Mouse (Mus musculus): ENCODE measurements at regions not wholly inside any gene's neighbourhood (a gene's known extent, or its start where the extent isn't known, plus 50 kb on each side); places are given as distances from the start of the nearest gene placed in this dataset.
"Not testable (repeated sequence)": the region's sequence is repeated elsewhere in the genome, so short reads cannot be mapped to it uniquely, and the experiment has no call there.

DNA sequence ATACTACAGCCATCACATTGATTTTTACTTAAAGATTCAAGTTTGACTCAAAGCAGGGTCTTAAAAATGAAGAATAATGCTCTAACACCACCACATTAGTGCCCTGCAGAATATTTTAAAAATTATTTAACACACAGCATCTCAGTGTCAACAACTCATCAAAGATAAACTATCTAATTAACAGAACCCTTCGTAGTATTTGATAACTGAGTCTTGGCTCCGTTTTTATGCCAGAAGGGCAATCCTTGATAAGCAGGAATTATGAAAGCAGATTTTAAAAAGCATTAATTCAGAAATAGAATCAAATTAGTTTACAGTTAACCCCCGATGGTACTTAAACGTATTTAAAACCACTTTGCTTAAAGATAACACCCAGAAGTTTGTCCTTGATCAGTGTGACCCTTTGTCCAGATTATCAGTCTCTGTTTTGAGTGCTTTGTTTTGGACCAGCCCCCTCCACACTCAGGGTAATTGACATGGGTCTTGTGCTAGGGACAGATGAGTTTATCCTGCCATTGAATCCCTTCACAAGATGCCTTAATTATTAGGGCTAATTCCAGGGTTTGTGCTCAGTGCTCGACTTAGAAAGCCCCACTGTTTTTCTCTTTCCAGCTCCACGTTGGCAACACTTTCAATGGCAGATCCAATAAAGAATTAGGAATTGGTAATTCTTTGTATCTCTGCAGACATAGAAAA lies 69.4 kb upstream of the Dph6 start:
- Histone ChIP-seq H3K4me2 (ENCODE audit: low read length) (no peak overlapping the region), H3K27me3 (ENCODE audit: control insufficient read depth, insufficient read depth, low read depth, low read length) (no peaks in the 10 kb centered on the region), H3K4me3 (ENCODE audit: low read depth, low read length) (no peak overlapping the region), H3K4me1 (ENCODE audit: control insufficient read depth, insufficient read depth, low read length) (no peaks in the 10 kb centered on the region), H3K27ac (ENCODE audit: low read length) (no peak overlapping the region), H3K36me3 (ENCODE audit: control insufficient read depth, insufficient read depth, low read length) (no peaks in the 10 kb centered on the region), H3K9ac (ENCODE audit: low read depth, low read length) (no peak overlapping the region), H3K9me3 (replicated peaks; ENCODE audit: control insufficient read depth, low read length, poor library complexity, severe bottlenecking) (no peaks in the 10 kb centered on the region)
- WGBS: 47% methylated on average over 6 of the region's 6 CpGs
- ATAC-seq: no peak

DNA sequence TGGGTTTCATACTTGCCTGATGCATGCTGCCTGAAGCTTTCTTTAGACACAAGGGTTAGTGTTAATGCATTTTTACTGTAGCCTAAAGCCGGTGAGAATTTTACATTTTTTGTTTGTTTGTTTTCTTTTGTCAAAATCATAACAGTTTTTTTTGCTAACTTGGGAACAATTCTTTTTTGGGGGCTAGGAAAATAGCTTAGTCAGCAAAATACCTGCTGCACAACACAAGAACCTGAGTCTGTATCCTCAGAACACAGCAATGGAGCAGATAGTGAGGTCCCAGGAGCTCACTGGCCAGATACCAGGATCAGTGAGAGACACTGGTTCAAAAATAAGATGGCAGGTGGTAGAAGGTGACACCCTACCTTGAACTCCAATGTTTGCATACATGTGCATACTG lies 72.4 kb upstream of the Dph6 start:
- Histone ChIP-seq H3K4me2 (ENCODE audit: low read length) (no peak overlapping the region), H3K4me1 (ENCODE audit: control insufficient read depth, insufficient read depth, low read length) (no peaks in the 10 kb centered on the region), H3K27ac (ENCODE audit: low read length) (no peak overlapping the region), H3K9me3 (replicated peaks; ENCODE audit: control insufficient read depth, low read length, poor library complexity, severe bottlenecking) (no peaks in the 10 kb centered on the region), H3K27me3 (ENCODE audit: control insufficient read depth, insufficient read depth, low read depth, low read length) (no peaks in the 10 kb centered on the region), H3K4me3 (ENCODE audit: low read depth, low read length) (no peak overlapping the region), H3K9ac (ENCODE audit: low read depth, low read length) (no peak overlapping the region), H3K36me3 (ENCODE audit: control insufficient read depth, insufficient read depth, low read length) (no peaks in the 10 kb centered on the region)
- WGBS: 97% methylated on average over 1 of the region's 1 CpGs
- ATAC-seq: no peak

DNA sequence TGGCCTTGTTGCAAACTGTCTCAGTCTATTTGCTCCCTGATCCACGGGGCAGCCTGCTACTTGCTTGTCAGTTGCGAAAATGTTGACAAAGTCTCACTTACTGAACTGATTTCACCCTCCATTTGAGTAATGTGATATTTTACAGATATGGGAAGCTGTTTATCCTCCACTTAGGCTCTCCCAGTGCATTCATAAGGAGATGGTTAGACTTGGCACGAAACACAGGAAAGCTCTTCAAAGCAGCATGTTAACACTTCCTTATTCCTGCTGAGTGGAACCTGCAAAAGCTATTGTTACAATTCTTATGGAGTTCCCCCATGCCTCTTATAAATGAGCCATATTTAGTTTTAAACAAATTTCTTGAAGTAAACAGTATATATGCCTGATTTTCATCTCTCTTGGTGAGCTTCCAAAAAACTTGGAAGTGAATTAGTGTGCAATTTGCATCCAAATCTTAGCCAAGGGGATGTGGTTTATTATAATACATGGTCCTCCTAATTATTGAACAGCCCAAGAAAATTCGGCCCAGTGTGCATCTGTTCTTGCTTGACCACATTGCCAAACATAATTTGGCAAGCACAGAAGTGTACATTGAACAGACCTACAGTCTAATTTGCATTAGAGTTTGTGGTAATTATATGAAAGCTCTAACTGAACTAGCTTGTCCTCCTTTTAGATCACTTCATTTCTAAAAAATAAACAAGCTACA lies 80.3 kb upstream of the Dph6 start:
- 70% methylated on average over 4 of the region's 4 CpGs for WGBS
- Histone ChIP-seq H3K27me3 (ENCODE audit: control insufficient read depth, insufficient read depth, low read depth, low read length) (no peaks in the 10 kb centered on the region), H3K4me2 (ENCODE audit: low read length) (no peak overlapping the region), H3K27ac (ENCODE audit: low read length) (no peak overlapping the region), H3K4me3 (ENCODE audit: low read depth, low read length) (no peak overlapping the region), H3K9me3 (replicated peaks; ENCODE audit: control insufficient read depth, low read length, poor library complexity, severe bottlenecking) (no peaks in the 10 kb centered on the region), H3K9ac (ENCODE audit: low read depth, low read length) (no peak overlapping the region), H3K36me3 (ENCODE audit: control insufficient read depth, insufficient read depth, low read length) (no peaks in the 10 kb centered on the region), H3K4me1 (ENCODE audit: control insufficient read depth, insufficient read depth, low read length) (no peaks in the 10 kb centered on the region)
- no peak for ATAC-seq

DNA sequence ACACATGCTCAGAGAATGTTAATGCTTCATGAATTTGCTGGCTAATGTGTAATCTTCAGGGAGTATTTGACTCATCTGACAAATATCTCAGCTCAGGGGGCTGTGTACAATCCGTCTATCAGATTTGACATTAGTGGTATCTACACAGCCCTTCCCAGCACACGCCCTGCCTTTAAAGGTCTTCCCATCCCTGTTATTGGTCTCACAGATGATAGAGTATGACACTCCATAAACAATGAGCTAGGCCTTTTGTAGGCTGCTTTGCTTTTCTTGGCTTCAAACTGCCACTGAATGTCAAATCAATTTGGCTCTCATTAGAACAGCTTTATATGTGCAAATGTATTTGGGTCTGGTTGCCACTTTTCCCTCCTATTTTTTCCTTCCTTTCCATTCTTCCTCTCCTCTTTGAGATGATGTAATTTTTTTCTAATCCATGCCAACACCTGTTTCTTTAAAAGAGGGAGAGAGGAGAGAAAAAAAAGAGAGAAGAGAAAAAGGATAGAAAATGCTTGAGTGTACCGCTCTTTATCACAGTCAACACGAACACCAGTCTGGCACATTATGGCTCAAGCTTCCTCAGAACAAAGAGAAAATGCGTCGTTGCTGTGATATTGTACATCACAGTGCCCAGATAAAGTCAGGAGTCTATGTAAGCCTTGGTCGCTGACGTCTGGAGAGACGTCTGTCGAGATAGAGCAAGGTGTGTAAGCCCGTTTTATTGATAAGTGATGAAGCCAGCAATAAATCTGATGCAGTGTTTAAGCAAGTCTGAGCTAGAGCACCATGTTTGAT lies 84.9 kb upstream of the Dph6 start:
- no peak overlapping the region for H3K27ac ChIP-seq (ENCODE audit: low read length)

DNA sequence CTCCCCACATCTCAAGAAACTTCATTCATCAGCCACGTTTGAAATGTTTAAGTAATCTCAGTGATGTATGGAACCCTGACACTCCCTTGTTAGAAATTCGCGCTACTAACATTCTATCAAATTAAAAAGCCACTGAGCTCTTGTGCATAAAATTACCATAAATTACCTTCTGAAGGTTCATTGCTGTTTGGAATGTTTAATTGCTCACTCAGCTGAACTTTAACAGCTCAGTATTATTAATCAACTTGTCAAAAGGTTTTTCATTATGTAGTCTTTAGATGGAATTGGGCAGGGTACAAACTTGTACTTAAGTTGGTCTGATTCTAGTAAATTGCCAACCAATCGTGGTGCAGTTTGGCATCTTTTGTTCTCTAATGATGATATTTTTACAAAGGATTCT lies 108.5 kb upstream of the Dph6 start:
- H3K27me3 ChIP-seq (ENCODE audit: control insufficient read depth, insufficient read depth, low read depth, low read length): no peaks in the 10 kb centered on the region
- WGBS: 47% methylated on average over 4 of the region's 4 CpGs
- H3K27ac ChIP-seq (ENCODE audit: low read length): no peak overlapping the region
- H3K4me3 ChIP-seq (ENCODE audit: low read depth, low read length): no peak overlapping the region
- no peaks in the 10 kb centered on the region for H3K4me1 ChIP-seq (ENCODE audit: control insufficient read depth, insufficient read depth, low read length)
- H3K4me2 ChIP-seq (ENCODE audit: low read length): no peak overlapping the region
- no peak overlapping the region for H3K9ac ChIP-seq (ENCODE audit: low read depth, low read length)
- no peaks in the 10 kb centered on the region for H3K36me3 ChIP-seq (ENCODE audit: control insufficient read depth, insufficient read depth, low read length)
- no peak for ATAC-seq
- H3K9me3 ChIP-seq (replicated peaks; ENCODE audit: control insufficient read depth, low read length, poor library complexity, severe bottlenecking): no peaks in the 10 kb centered on the region

More for the DNA sequence above, 84.9 kb upstream of the Dph6 start:
- no peaks in the 10 kb centered on the region for H3K27me3 ChIP-seq (ENCODE audit: control insufficient read depth, insufficient read depth, low read depth, low read length)
- no peaks in the 10 kb centered on the region for H3K9me3 ChIP-seq (replicated peaks; ENCODE audit: control insufficient read depth, low read length, poor library complexity, severe bottlenecking)
- H3K4me3 ChIP-seq (ENCODE audit: low read depth, low read length): no peak overlapping the region
- H3K4me2 ChIP-seq (ENCODE audit: low read length): no peak overlapping the region
- 76% methylated on average over 11 of the region's 11 CpGs for WGBS
- H3K9ac ChIP-seq (ENCODE audit: low read depth, low read length): no peak overlapping the region
- no peak for ATAC-seq
- no peaks in the 10 kb centered on the region for H3K4me1 ChIP-seq (ENCODE audit: control insufficient read depth, insufficient read depth, low read length)
- no peaks in the 10 kb centered on the region for H3K36me3 ChIP-seq (ENCODE audit: control insufficient read depth, insufficient read depth, low read length)

DNA sequence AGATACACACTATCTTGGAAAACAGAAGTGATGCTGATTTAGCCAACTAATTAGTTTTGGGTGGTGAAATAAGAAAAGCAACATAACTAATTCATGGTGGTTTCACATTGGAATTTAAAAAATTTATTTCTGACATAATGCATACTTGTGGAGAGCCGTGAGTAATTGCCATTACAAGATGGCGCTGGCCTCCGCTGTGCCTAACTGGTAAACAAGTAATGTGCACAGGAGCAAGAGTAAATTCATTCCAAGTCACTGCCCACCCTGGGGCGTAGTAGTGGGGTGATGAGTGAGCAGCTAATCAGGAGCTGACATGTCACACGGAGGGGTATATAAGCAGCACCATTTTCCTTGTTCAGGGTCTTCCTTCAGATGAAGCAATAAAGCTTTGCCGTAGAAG lies 119.0 kb upstream of the Dph6 start:
- not testable (repeated sequence) for H3K4me2 ChIP-seq (ENCODE audit: low read length)

DNA sequence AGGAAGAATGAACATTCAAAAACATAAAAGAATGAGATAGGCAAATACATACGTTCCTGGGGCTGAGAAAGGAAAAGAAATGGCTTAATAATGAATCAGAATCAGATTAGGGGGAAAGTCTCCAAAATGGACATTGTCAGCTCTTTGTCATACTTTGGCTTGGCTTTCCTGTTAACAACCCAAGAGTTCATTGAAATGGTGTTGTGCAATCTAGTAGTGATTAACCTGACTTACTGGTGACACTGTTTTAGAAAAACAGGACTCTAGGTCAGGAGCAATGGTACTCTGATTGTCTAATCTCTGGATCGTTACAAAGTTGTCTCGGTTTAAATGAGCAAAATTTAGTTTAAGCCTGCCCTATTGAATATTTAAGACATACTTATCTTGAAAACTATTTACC lies 119.5 kb upstream of the Dph6 start:
- Histone ChIP-seq H3K4me2 (ENCODE audit: low read length) (no peak overlapping the region), H3K4me3 (ENCODE audit: low read depth, low read length) (no peak overlapping the region), H3K27me3 (ENCODE audit: control insufficient read depth, insufficient read depth, low read depth, low read length) (no peaks in the 10 kb centered on the region), H3K4me1 (ENCODE audit: control insufficient read depth, insufficient read depth, low read length) (no peaks in the 10 kb centered on the region), H3K9me3 (replicated peaks; ENCODE audit: control insufficient read depth, low read length, poor library complexity, severe bottlenecking) (no peaks in the 10 kb centered on the region), H3K27ac (ENCODE audit: low read length) (no peak overlapping the region), H3K36me3 (ENCODE audit: control insufficient read depth, insufficient read depth, low read length) (no peaks in the 10 kb centered on the region), H3K9ac (ENCODE audit: low read depth, low read length) (no peak overlapping the region)
- WGBS: 91% methylated on average over 3 of the region's 3 CpGs
- ATAC-seq: no peak

More for the DNA sequence above, 119.0 kb upstream of the Dph6 start:
- H3K36me3 ChIP-seq (ENCODE audit: control insufficient read depth, insufficient read depth, low read length); ATAC-seq; H3K27ac ChIP-seq (ENCODE audit: low read length); H3K4me1 ChIP-seq (ENCODE audit: control insufficient read depth, insufficient read depth, low read length); H3K9me3 ChIP-seq (replicated peaks; ENCODE audit: control insufficient read depth, low read length, poor library complexity, severe bottlenecking); H3K9ac ChIP-seq (ENCODE audit: low read depth, low read length); H3K4me3 ChIP-seq (ENCODE audit: low read depth, low read length); H3K27me3 ChIP-seq (ENCODE audit: control insufficient read depth, insufficient read depth, low read depth, low read length): not testable (repeated sequence)
- WGBS: 94% methylated on average over 6 of the region's 6 CpGs

DNA sequence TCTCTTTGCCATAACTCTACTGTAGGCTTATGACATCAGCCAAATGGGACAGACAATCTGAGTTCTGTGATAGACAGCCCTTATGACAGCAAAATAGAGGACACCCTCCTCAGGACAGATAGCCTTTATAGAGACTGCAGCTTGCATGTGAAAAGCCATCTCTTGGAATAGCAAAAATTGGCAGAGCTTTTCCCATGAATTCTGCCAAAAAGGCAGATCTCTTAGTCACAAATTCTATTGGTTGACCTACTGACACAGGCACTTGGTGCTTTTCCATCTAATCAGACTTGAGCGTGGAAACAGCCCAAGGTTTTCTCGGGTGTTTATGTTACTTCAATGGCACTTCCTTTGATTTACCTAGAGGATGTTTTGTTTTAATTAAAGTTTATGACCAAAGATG lies 120.8 kb upstream of the Dph6 start:
- no peaks in the 10 kb centered on the region for H3K9me3 ChIP-seq (replicated peaks; ENCODE audit: control insufficient read depth, low read length, poor library complexity, severe bottlenecking)
- WGBS: 87% methylated on average over 2 of the region's 2 CpGs
- no peak overlapping the region for H3K4me2 ChIP-seq (ENCODE audit: low read length)
- no peaks in the 10 kb centered on the region for H3K36me3 ChIP-seq (ENCODE audit: control insufficient read depth, insufficient read depth, low read length)
- H3K4me1 ChIP-seq (ENCODE audit: control insufficient read depth, insufficient read depth, low read length): no peaks in the 10 kb centered on the region
- no peak overlapping the region for H3K27ac ChIP-seq (ENCODE audit: low read length)
- H3K27me3 ChIP-seq (ENCODE audit: control insufficient read depth, insufficient read depth, low read depth, low read length): no peaks in the 10 kb centered on the region
- no peak for ATAC-seq
- no peak overlapping the region for H3K4me3 ChIP-seq (ENCODE audit: low read depth, low read length)
- H3K9ac ChIP-seq (ENCODE audit: low read depth, low read length): no peak overlapping the region

DNA sequence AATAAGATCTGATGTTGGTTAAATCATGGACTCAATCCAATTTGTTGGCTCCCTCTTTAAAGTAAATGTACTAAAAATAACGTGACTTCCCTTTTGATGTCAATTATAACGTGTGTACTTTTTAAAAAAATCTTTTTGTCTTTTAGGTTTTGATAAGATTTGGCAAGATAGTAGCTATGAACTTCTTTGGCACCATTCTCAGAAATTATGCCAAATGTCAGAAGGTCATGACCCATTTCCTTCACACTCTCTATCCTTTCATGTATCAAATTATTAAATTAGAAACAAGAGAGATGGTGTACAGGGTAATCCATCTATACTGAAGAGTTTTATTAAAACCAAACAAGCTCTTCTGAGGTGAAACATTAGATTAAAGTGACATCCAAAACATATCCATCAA lies 121.4 kb upstream of the Dph6 start:
- 89% methylated on average over 2 of the region's 2 CpGs for WGBS
- H3K9ac ChIP-seq (ENCODE audit: low read depth, low read length): no peak overlapping the region
- no peaks in the 10 kb centered on the region for H3K4me1 ChIP-seq (ENCODE audit: control insufficient read depth, insufficient read depth, low read length)
- H3K4me3 ChIP-seq (ENCODE audit: low read depth, low read length): no peak overlapping the region
- no peaks in the 10 kb centered on the region for H3K9me3 ChIP-seq (replicated peaks; ENCODE audit: control insufficient read depth, low read length, poor library complexity, severe bottlenecking)
- no peaks in the 10 kb centered on the region for H3K36me3 ChIP-seq (ENCODE audit: control insufficient read depth, insufficient read depth, low read length)
- no peak overlapping the region for H3K4me2 ChIP-seq (ENCODE audit: low read length)
- H3K27ac ChIP-seq (ENCODE audit: low read length): no peak overlapping the region
- no peak for ATAC-seq
- H3K27me3 ChIP-seq (ENCODE audit: control insufficient read depth, insufficient read depth, low read depth, low read length): no peaks in the 10 kb centered on the region

Data from midbrain, embryonic 16.5 days (tissue).